ENCODE assay signal across 7 mouse cellular contexts in genomic region chr3:94811628-94812027, GRCm38 (mm10). TPM values are rescaled to one million over a fixed set of nuclear protein-coding genes. Genes with fewer than 3 reads are reported as not detected.
DNase-seq lines count a peak whose midpoint lies in the region; ATAC-seq and TF ChIP-seq lines count a peak whose summit lies in the region.

No protein-coding gene starts in this region.

- no peaks in the 10 kb centered on the region for H3K27me3 ChIP-seq in heart, embryonic 16.5 days (ENCODE audit: control insufficient read depth, insufficient read depth, low read length)
- no peaks in the 10 kb centered on the region for H3K27me3 ChIP-seq in liver, embryonic 14.5 days (ENCODE audit: control insufficient read depth, insufficient read depth, low read length)

- H3K9me3 ChIP-seq in heart, embryonic 16.5 days (replicated peaks; ENCODE audit: control insufficient read depth, low read length): no peaks in the 10 kb centered on the region
- no peaks in the 10 kb centered on the region for H3K9me3 ChIP-seq in liver, embryonic 14.5 days (ENCODE audit: control insufficient read depth, low read length)

- 0 out of 2 replicates have a peak, but pooled peaks have one; percentile 8 for TF ChIP-seq EP300 in liver, embryonic 14.5 days (IDR thresholded peaks at IDR 0.05; ENCODE audit: low read depth)

- peak; percentile 21; the same call in 1 of the 2 replicates for TF ChIP-seq CTCF in bone marrow, adult 2 months (IDR thresholded peaks at IDR 0.05; ENCODE audit: control insufficient read depth, insufficient read depth, low read length)
- peak; percentile 63 for TF ChIP-seq CTCF in liver, embryonic 14.5 days (IDR thresholded peaks at IDR 0.05; ENCODE audit: low read depth)

- ATAC-seq in heart, embryonic 16.5 days (replicated peaks; ENCODE audit: extremely low read depth, insufficient read depth, low FRiP score): no peak
- ATAC-seq in liver, embryonic 14.5 days (ENCODE audit: insufficient read depth): no peak
- no peak for ATAC-seq in activated CD4-positive, CD25-positive, alpha-beta regulatory T cell, adult 4 months

- no peak overlapping the region for H3K27ac ChIP-seq in bone marrow, adult 2 months (ENCODE audit: control insufficient read depth, insufficient read depth, low read depth, low read length, poor library complexity)
- H3K27ac ChIP-seq in heart, embryonic 16.5 days (ENCODE audit: low read length): no peak overlapping the region
- H3K27ac ChIP-seq in liver, embryonic 14.5 days: no peak overlapping the region

- 19% methylated on average over 4 of the region's 4 CpGs for WGBS in bone marrow, adult 2 months
- WGBS in heart, embryonic 16.5 days: 7% methylated on average over 4 of the region's 4 CpGs
- 16% methylated on average over 4 of the region's 4 CpGs for WGBS in liver, embryonic 14.5 days (ENCODE audit: insufficient replicate concordance)

- peak overlapping the region; percentile 54 for H3K4me2 ChIP-seq in heart, embryonic 16.5 days (ENCODE audit: low read depth, low read length)
- H3K4me2 ChIP-seq in liver, embryonic 14.5 days (ENCODE audit: low read depth): no peak overlapping the region

- H3K4me1 ChIP-seq in bone marrow, adult 2 months (ENCODE audit: control insufficient read depth, insufficient read depth, low read length): no peaks in the 10 kb centered on the region; the same call in 1 of the 2 replicates
- H3K4me1 ChIP-seq in heart, embryonic 16.5 days (ENCODE audit: control insufficient read depth, insufficient read depth, low read length): peaks cover 6% of the 10 kb centered on the region; the same call in 1 of the 2 replicates
- no peaks in the 10 kb centered on the region for H3K4me1 ChIP-seq in liver, embryonic 14.5 days (replicated peaks; ENCODE audit: control insufficient read depth in 2 of 2, insufficient read depth in 2 of 2, low read length in 1 of 2)

- no peak overlapping the region for H3K4me3 ChIP-seq in bone marrow, adult 2 months (replicated peaks; ENCODE audit: control insufficient read depth, low read depth, low read length)
- peak overlapping the region; percentile 23 for H3K4me3 ChIP-seq in heart, embryonic 16.5 days (ENCODE audit: low read length)
- H3K4me3 ChIP-seq in liver, embryonic 14.5 days (ENCODE audit: insufficient read depth in 1 of 2, low read depth in 2 of 2, low read length in 2 of 2): no peak overlapping the region

- no peaks in the 10 kb centered on the region for H3K36me3 ChIP-seq in heart, embryonic 16.5 days (ENCODE audit: control insufficient read depth, insufficient read depth)
- no peaks in the 10 kb centered on the region for H3K36me3 ChIP-seq in liver, embryonic 14.5 days (replicated peaks; ENCODE audit: control insufficient read depth, insufficient read depth, low read depth)

- H3K9ac ChIP-seq in heart, embryonic 16.5 days (ENCODE audit: low read length): no peak overlapping the region; the same call in 1 of the 2 replicates
- no peak overlapping the region for H3K9ac ChIP-seq in liver, embryonic 14.5 days (replicated peaks)

- no peak for TF ChIP-seq POLR2A in bone marrow, adult 2 months (IDR thresholded peaks at IDR 0.05; ENCODE audit: borderline replicate concordance, control insufficient read depth, low read depth, low read length)

- DNase-seq in lung, adult 18-20 months: peak; percentile 17 to 43
- no peak for DNase-seq in lung, postnatal 25 days (ENCODE audit: low spot score)
- DNase-seq in liver, embryonic 14.5 days (ENCODE audit: low read depth in 3 of 3, low spot score in 3 of 3): no peak
- peak; percentile 37 for DNase-seq in thymus, postnatal 14 days

RNA-seq across cellular contexts. Expression of gene Cgn, which starts 25.3 kb away (rescaled TPM):
- polyA plus RNA-seq in bone marrow, adult 2 months (2011; ENCODE audit: insufficient read depth, insufficient read length, low replicate concordance, missing spikeins): 0.22 and 1.00 TPM in 2 replicates
- polyA plus RNA-seq in heart, embryonic 16.5 days (2015; fragmentation: Nextera tagmentation; extraction: Ambion mirVana): 2.7 and 4.4 TPM in 2 replicates
- 4.3 and 4.6 TPM in 2 replicates for polyA plus RNA-seq in liver, embryonic 14.5 days (2012; rRNA removed)
- 5.7 and 7.2 TPM in 2 replicates for polyA plus RNA-seq in liver, embryonic 14.5 days (2014; fragmentation: Nextera tagmentation; extraction: Ambion mirVana)
- not detected for polyA plus RNA-seq in activated CD4-positive, CD25-positive, alpha-beta regulatory T cell, adult 4 months (2017; shearing (Covaris generic))

RNA-seq across cellular contexts. Expression of gene Pogz, which starts 25.7 kb away (rescaled TPM):
- polyA plus RNA-seq in bone marrow, adult 2 months (2011; ENCODE audit: insufficient read depth, insufficient read length, low replicate concordance, missing spikeins): 10.3 and 16.8 TPM in 2 replicates
- 8.9 and 9.5 TPM in 2 replicates for polyA plus RNA-seq in heart, embryonic 16.5 days (2015; fragmentation: Nextera tagmentation; extraction: Ambion mirVana)
- 6.0 and 6.5 TPM in 2 replicates for polyA plus RNA-seq in liver, embryonic 14.5 days (2012; rRNA removed)
- 2.6 and 3.0 TPM in 2 replicates for polyA plus RNA-seq in liver, embryonic 14.5 days (2014; fragmentation: Nextera tagmentation; extraction: Ambion mirVana)
- 10 to 100 TPM; 13.0 to 15.3 TPM for polyA plus RNA-seq in activated CD4-positive, CD25-positive, alpha-beta regulatory T cell, adult 4 months (2017; shearing (Covaris generic))

Comparison
In these comparisons a context has a peak if more than half of its experiments do, and no peak if none do; other contexts are left out.
1. DNase-seq: peak in lung, adult 18-20 months (2 of 2) and thymus, postnatal 14 days (single experiment); none in lung, postnatal 25 days (single experiment) and liver, embryonic 14.5 days (0 of 3).